Mouse (Mus musculus) olfactory bulb, adult 2 months (tissue): ENCODE measurements at regions not wholly inside any gene's neighbourhood (a gene's known extent, or its start where the extent isn't known, plus 50 kb on each side); places are given as distances from the start of the nearest gene placed in this dataset.

Source experiments
- CTCF ChIP-seq: fragments of 200-500 bp; IDR thresholded peaks from 2 replicates; pipeline ENCODE4 v1.5.1; 2012; ENCODE audit warnings: low read depth, mild to moderate bottlenecking, low read length, moderate library complexity; ENCODE audit not compliant: insufficient read depth
- POLR2A ChIP-seq: fragments of 200-500 bp; IDR thresholded peaks from 2 replicates; pipeline ENCODE4 v1.6.1; 2012; ENCODE audit warnings: mild to moderate bottlenecking, low read depth, low read length, moderate library complexity; ENCODE audit not compliant: insufficient read depth

GRCm38 (mm10) chr2:123385622-123386418 lies 620.8 kb downstream of the Sqor start:
- TF ChIP-seq CTCF: no peak
- TF ChIP-seq POLR2A: no peak
